Mouse (Mus musculus) midbrain, embryonic 10.5 days (tissue): Measurements from ENCODE around the gene Zscan20. TPM values are rescaled to one million over a fixed set of nuclear protein-coding genes. Genes with fewer than 3 reads are reported as not detected.
"Not testable (repeated sequence)": the region's sequence is repeated elsewhere in the genome, so short reads cannot be mapped to it uniquely, and the experiment has no call there.

Experiments
- DNase-seq: peaks from one replicate; pipeline ENCODE4 v3.0.0-alpha.2; 2017; ENCODE audit warnings: low spot score
- H3K27ac ChIP-seq: fragments of 300-500 bp; sonication (generic); replicated peaks from 2 replicates; pipeline ENCODE4 v1.5.1; 2016; ENCODE audit warnings: mild to moderate bottlenecking
- H3K27me3 ChIP-seq: fragments of 300-500 bp; sonication (generic); 2 replicates; pipeline ENCODE4 v1.6.1; 2016; ENCODE audit warnings: low read depth, mild to moderate bottlenecking; ENCODE audit not compliant: poor library complexity, severe bottlenecking
- H3K36me3 ChIP-seq: fragments of 300-500 bp; sonication (generic); 2 replicates; pipeline ENCODE4 v1.6.1; 2016; ENCODE audit warnings: mild to moderate bottlenecking, moderate library complexity
- H3K4me1 ChIP-seq: fragments of 300-500 bp; sonication (generic); 2 replicates; pipeline ENCODE4 v1.6.1; 2016
- H3K4me3 ChIP-seq: fragments of 300-500 bp; sonication (generic); 2 replicates; pipeline ENCODE4 v1.5.1; 2016; ENCODE audit warnings: mild to moderate bottlenecking, moderate library complexity
- H3K9me3 ChIP-seq: fragments of 300-500 bp; sonication (generic); replicated peaks from 2 replicates; pipeline ENCODE4 v1.6.1; 2016; ENCODE audit warnings: mild to moderate bottlenecking
- WGBS: fragments of 180-500 bp; shearing (Covaris S2); methylation state at CpG from one replicate; pipeline ENCODE4 v1.1.7; 2016; 5-methylcytosine and 5-hydroxymethylcytosine counted together
- polyA plus RNA-seq: library from polyadenylated mRNA; unstranded; fragments of >200 nt; fragmentation: Nextera tagmentation; extraction: Ambion mirVana; gene quantifications from 2 replicates; pipeline ENCODE4 v1.2.1, GENCODE M21; 2016

The Zscan20 gene
- polyA plus RNA-seq, 1 experiment from 2014 or later = 6.1 TPM

GRCm38 (mm10) chr4:128607661-128608060 lies 2.2 kb downstream of the Zscan20 start:
- 92% methylated on average over 11 of the region's 11 CpGs for WGBS
- peaks cover 25% of the 10 kb centered on the region for H3K36me3 ChIP-seq
- no peak overlapping the region for H3K27ac ChIP-seq
- H3K4me1 ChIP-seq = peaks cover 22% of the 10 kb centered on the region
- no peak for DNase-seq
- no peak overlapping the region for H3K4me3 ChIP-seq
- no peaks in the 10 kb centered on the region for H3K27me3 ChIP-seq
- no peaks in the 10 kb centered on the region for H3K9me3 ChIP-seq

- no peak overlapping the region for H3K4me3 ChIP-seq
- H3K27ac ChIP-seq = no peak overlapping the region
- H3K27me3 ChIP-seq = no peaks in the 10 kb centered on the region
- H3K36me3 ChIP-seq = peaks cover 35% of the 10 kb centered on the region
- no peak for DNase-seq
- WGBS = 94% methylated on average over 7 of the region's 7 CpGs
- peaks cover 22% of the 10 kb centered on the region for H3K4me1 ChIP-seq
- H3K9me3 ChIP-seq = no peaks in the 10 kb centered on the region
These were observed 3.3 kb downstream of the Zscan20 start for GRCm38 (mm10) chr4:128606586-128606985.

GRCm38 (mm10) chr4:128597801-128598560 lies 11.9 kb downstream of the Zscan20 start:
- no peaks in the 10 kb centered on the region; the same call in 1 of the 2 replicates for H3K9me3 ChIP-seq
- no peak overlapping the region for H3K4me3 ChIP-seq
- WGBS = 92% methylated on average over 12 of the region's 12 CpGs
- 0 out of 2 replicates have a peak, but pooled peaks cover 3% of the 10 kb centered on the region for H3K4me1 ChIP-seq
- no peak overlapping the region for H3K27ac ChIP-seq
- peaks cover 52% of the 10 kb centered on the region for H3K36me3 ChIP-seq
- no peak for DNase-seq
- H3K27me3 ChIP-seq = no peaks in the 10 kb centered on the region

- Histone ChIP-seq H3K9me3 (no peaks in the 10 kb centered on the region), H3K36me3 (peaks cover 47% of the 10 kb centered on the region), H3K27me3 (no peaks in the 10 kb centered on the region), H3K27ac (no peak overlapping the region), H3K4me3 (no peak overlapping the region), H3K4me1 (0 out of 2 replicates have a peak, but pooled peaks cover 3% of the 10 kb centered on the region)
- DNase-seq = no peak
- WGBS = 97% methylated on average over 5 of the region's 5 CpGs
These were observed 15.8 kb downstream of the Zscan20 start for GRCm38 (mm10) chr4:128594062-128594461.

GRCm38 (mm10) chr4:128593286-128593685 lies 16.6 kb downstream of the Zscan20 start:
- no peak overlapping the region for H3K4me3 ChIP-seq
- H3K27me3 ChIP-seq = no peaks in the 10 kb centered on the region
- H3K9me3 ChIP-seq = no peaks in the 10 kb centered on the region
- 95% methylated on average over 4 of the region's 4 CpGs for WGBS
- DNase-seq = no peak
- H3K27ac ChIP-seq = no peak overlapping the region
- H3K36me3 ChIP-seq = peaks cover 47% of the 10 kb centered on the region
- 0 out of 2 replicates have a peak, but pooled peaks cover 3% of the 10 kb centered on the region for H3K4me1 ChIP-seq

- 53% methylated on average over 4 of the region's 4 CpGs for WGBS
- DNase-seq = no peak
These were observed 30.7 kb downstream of the Zscan20 start for GRCm38 (mm10) chr4:128579182-128579581.

GRCm38 (mm10) chr4:128575811-128576210 lies 34.1 kb downstream of the Zscan20 start:
- 93% methylated on average over 4 of the region's 4 CpGs for WGBS
- Histone ChIP-seq H3K36me3 (peaks cover 47% of the 10 kb centered on the region), H3K4me1 (no peaks in the 10 kb centered on the region), H3K4me3 (no peak overlapping the region), H3K27me3 (no peaks in the 10 kb centered on the region), H3K27ac (no peak overlapping the region), H3K9me3 (peaks cover 12% of the 10 kb centered on the region)
- DNase-seq = no peak

More at GRCm38 (mm10) chr4:128579182-128579581, 30.7 kb downstream of the Zscan20 start:
- no peaks in the 10 kb centered on the region for H3K27me3 ChIP-seq
- H3K36me3 ChIP-seq = peaks cover 81% of the 10 kb centered on the region
- no peaks in the 10 kb centered on the region for H3K4me1 ChIP-seq
- H3K4me3 ChIP-seq = no peak overlapping the region
- H3K27ac ChIP-seq = no peak overlapping the region
- H3K9me3 ChIP-seq = peaks cover 46% of the 10 kb centered on the region

- DNase-seq = no peak
- Histone ChIP-seq H3K9me3 (no peaks in the 10 kb centered on the region), H3K36me3 (no peaks in the 10 kb centered on the region), H3K27me3 (no peaks in the 10 kb centered on the region), H3K27ac (no peak overlapping the region), H3K4me1 (no peaks in the 10 kb centered on the region), H3K4me3 (no peak overlapping the region)
- WGBS = 71% methylated on average over 3 of the region's 3 CpGs
These were observed 49.6 kb downstream of the Zscan20 start for GRCm38 (mm10) chr4:128560327-128560726.

- no peaks in the 10 kb centered on the region for H3K27me3 ChIP-seq
- 0 out of 2 replicates have a peak, but pooled peaks cover 3% of the 10 kb centered on the region for H3K4me1 ChIP-seq
- no peaks in the 10 kb centered on the region for H3K36me3 ChIP-seq
- DNase-seq = no peak
- WGBS = 92% methylated on average over 2 of the region's 2 CpGs
- H3K4me3 ChIP-seq = no peak overlapping the region
- no peaks in the 10 kb centered on the region for H3K9me3 ChIP-seq
- H3K27ac ChIP-seq = no peak overlapping the region
These were observed 55.7 kb downstream of the Zscan20 start for GRCm38 (mm10) chr4:128554198-128554597.

GRCm38 (mm10) chr4:128550756-128551155 lies 59.1 kb downstream of the Zscan20 start:
- no peaks in the 10 kb centered on the region for H3K36me3 ChIP-seq
- no peaks in the 10 kb centered on the region for H3K27me3 ChIP-seq
- H3K4me1 ChIP-seq = 0 out of 2 replicates have a peak, but pooled peaks cover 3% of the 10 kb centered on the region
- no peaks in the 10 kb centered on the region for H3K9me3 ChIP-seq
- H3K27ac ChIP-seq = no peak overlapping the region
- H3K4me3 ChIP-seq = no peak overlapping the region
- 91% methylated on average over 6 of the region's 6 CpGs for WGBS
- no peak for DNase-seq

- not testable (repeated sequence) for H3K4me3 ChIP-seq, H3K27ac ChIP-seq, H3K4me1 ChIP-seq, H3K27me3 ChIP-seq, H3K36me3 ChIP-seq, DNase-seq, H3K9me3 ChIP-seq
- WGBS = 76% methylated on average over 2 of the region's 2 CpGs
These were observed 65.9 kb downstream of the Zscan20 start for GRCm38 (mm10) chr4:128543956-128544486.

- 31% methylated on average over 2 of the region's 2 CpGs for WGBS
- DNase-seq = no peak
- H3K36me3 ChIP-seq = no peaks in the 10 kb centered on the region
These were observed 66.5 kb downstream of the Zscan20 start for GRCm38 (mm10) chr4:128543378-128543777.

More at GRCm38 (mm10) chr4:128543378-128543777, 66.5 kb downstream of the Zscan20 start:
- Histone ChIP-seq H3K9me3 (no peaks in the 10 kb centered on the region), H3K27me3 (no peaks in the 10 kb centered on the region), H3K4me1 (no peaks in the 10 kb centered on the region), H3K4me3 (no peak overlapping the region), H3K27ac (no peak overlapping the region)
